Mouse (Mus musculus): ENCODE measurements at regions not wholly inside any gene's neighbourhood (a gene's known extent, or its start where the extent isn't known, plus 50 kb on each side); places are given as distances from the start of the nearest gene placed in this dataset.

DNA sequence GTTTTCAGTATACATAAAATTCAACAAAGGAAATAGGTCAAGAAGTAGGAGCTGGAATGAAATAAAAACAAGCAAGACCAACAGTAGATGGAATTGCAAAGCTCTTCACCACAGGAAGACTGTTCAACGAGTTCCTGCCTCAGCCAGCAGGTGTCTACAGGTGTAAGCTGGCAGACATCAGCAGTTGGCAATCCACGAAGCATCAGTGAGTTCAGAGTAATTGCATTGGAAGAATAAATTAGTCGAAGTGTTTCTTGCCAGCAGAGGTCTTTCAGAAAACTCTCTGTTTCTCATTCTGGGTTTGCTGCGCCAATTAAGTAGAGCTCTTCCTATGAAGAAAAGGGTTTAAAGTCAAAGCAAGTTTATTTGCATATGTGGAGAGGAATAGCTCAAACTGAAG lies 925.7 kb upstream of the Mdga2 start:
- TF ChIP-seq HCFC1 (IDR thresholded peaks at IDR 0.05; ENCODE audit: borderline replicate concordance, insufficient read depth, low read length) (no peak), MAFK (IDR thresholded peaks at IDR 0.05; ENCODE audit: insufficient read depth, low read depth, low read length) (no peak), ZC3H11A (IDR thresholded peaks at IDR 0.05; ENCODE audit: borderline replicate concordance, low read depth, low read length) (no peak), CHD2 (IDR thresholded peaks at IDR 0.05; ENCODE audit: low read depth, low read length) (no peak)

All from ES-E14 (cell line).